Mouse (Mus musculus) lung, adult 2 months (tissue): ENCODE measurements around the gene Slc22a1.

Experiments
- CTCF ChIP-seq: fragments of 200-500 bp; IDR thresholded peaks from 2 replicates; pipeline ENCODE4 v1.5.1; 2011; ENCODE audit warnings: mild to moderate bottlenecking, low read length, control low read depth; ENCODE audit not compliant: insufficient read depth
- POLR2A ChIP-seq: fragments of 200-500 bp; IDR thresholded peaks from 2 replicates; pipeline ENCODE4 v1.6.1; 2011; ENCODE audit warnings: low read depth, mild to moderate bottlenecking, control low read depth, low read length, borderline replicate concordance; ENCODE audit errors: extremely low read depth

- TF ChIP-seq POLR2A (no peak), CTCF (no peak)
These were observed 41.8 kb upstream of the Slc22a1 start for GRCm38 (mm10) chr17:12717445-12717844.
